Mouse (Mus musculus) cerebellum, adult 2 months (tissue): Measurements from ENCODE around the gene Leng9.

ENCODE experiments used
- CTCF ChIP-seq: fragments of 200-500 bp; IDR thresholded peaks from 2 replicates; pipeline ENCODE4 v1.5.1; 2011; ENCODE audit warnings: low read depth, mild to moderate bottlenecking, control low read depth, low read length, moderate library complexity, borderline replicate concordance; ENCODE audit not compliant: insufficient read depth
- POLR2A ChIP-seq: fragments of 200-500 bp; IDR thresholded peaks from 2 replicates; pipeline ENCODE4 v1.6.1; 2011; ENCODE audit warnings: low read length, control low read depth, borderline replicate concordance; ENCODE audit not compliant: insufficient read depth

DNA sequence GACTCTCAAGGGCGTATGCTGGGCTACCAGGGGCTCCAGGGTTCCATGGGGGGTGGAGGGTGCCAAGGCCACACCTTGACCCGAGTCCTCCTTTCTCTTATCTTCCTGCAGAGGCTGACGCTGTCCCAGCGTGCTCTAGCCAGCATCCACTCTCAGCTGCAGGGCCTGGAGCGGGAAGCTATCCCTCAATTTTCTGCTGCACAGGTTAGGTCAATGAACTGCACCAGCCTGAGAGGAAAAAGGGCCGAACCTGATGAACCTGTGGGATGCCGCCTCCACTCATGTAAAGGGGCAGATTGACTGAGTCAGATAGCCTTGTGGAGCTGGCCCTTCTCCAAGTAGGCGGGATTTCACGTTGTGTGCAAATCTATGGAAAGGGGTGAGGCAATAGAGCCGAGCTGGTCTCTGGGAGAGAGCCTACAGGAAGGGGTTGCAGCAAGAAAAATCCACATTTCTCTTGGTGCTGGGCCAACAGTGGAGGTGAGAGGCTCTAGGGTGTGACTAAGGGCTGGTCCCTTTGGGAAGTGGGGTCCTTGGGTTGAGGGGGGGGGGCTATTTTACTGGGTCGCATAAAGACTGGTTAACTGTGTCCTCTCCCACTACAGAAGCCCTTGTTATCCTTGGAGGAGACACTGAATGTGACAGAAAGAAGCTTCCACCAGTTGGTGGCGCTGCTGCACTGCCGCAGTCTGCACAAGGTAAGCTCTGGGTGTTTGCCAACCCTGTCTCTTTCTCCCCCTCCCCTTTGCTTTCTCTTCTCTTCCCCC is 19.3 kb downstream of the Leng9 start:
- TF ChIP-seq CTCF (peak; percentile 93), POLR2A (no peak)
